20 mouse cellular contexts compared by ENCODE assay signal in genomic region chr3:79270980-79271555, GRCm38 (mm10). TPM values are rescaled to one million over a fixed set of nuclear protein-coding genes. Genes with fewer than 3 reads are reported as not detected.
A peak's percentile ranks its signal among the peaks of the same experiment; 100 is the strongest.
DNase-seq lines count a peak whose midpoint lies in the region; ATAC-seq and TF ChIP-seq lines count a peak whose summit lies in the region.
"Had no signal": no experiment of that assay in that cellular context is flagged by ENCODE, and none has a peak within 500 bp of the region (broad histone marks: within the 10 kb centered on the region; RNA-seq: fewer than 3 reads in every experiment).

No protein-coding gene starts in this region.

- peak; percentile 66; the same call in 1 of the 2 replicates for ATAC-seq in forebrain, embryonic 14.5 days
- peak; percentile 70; the same call in 1 of the 2 replicates for ATAC-seq in hindbrain, embryonic 14.5 days (ENCODE audit: low FRiP score)
- no peak for ATAC-seq in midbrain, postnatal 0 days (ENCODE audit: low FRiP score)
- no peak for ATAC-seq in intestine, embryonic 16.5 days
- ATAC-seq: intestine, embryonic 15.5 days had no signal

- no peaks in the 10 kb centered on the region for H3K27me3 ChIP-seq in forebrain, embryonic 14.5 days (replicated peaks; ENCODE audit: control insufficient read depth, insufficient read depth, low read length)
- no peaks in the 10 kb centered on the region for H3K27me3 ChIP-seq in hindbrain, embryonic 14.5 days (ENCODE audit: control insufficient read depth, insufficient read depth, low read length)
- H3K27me3 ChIP-seq in midbrain, postnatal 0 days (ENCODE audit: insufficient read depth, low read length): no peaks in the 10 kb centered on the region
- H3K27me3 ChIP-seq in intestine, embryonic 16.5 days (replicated peaks; ENCODE audit: control insufficient read depth, insufficient read depth, low read length): no peaks in the 10 kb centered on the region
- H3K27me3 ChIP-seq: heart, embryonic 13.5 days; intestine, embryonic 15.5 days; lung, embryonic 15.5 days had no signal

- no peak for TF ChIP-seq CTCF in layer of hippocampus, adult 2 months (conservative IDR thresholded peaks at IDR 0.05)
- TF ChIP-seq CTCF in midbrain, postnatal 0 days (IDR thresholded peaks at IDR 0.05): no peak

- H3K4me1 ChIP-seq in forebrain, embryonic 14.5 days (ENCODE audit: control insufficient read depth, insufficient read depth, low read length): peaks cover 9% of the 10 kb centered on the region; the same call in 1 of the 2 replicates
- H3K4me1 ChIP-seq in hindbrain, embryonic 14.5 days (replicated peaks; ENCODE audit: control insufficient read depth, insufficient read depth, low read length): peaks cover 34% of the 10 kb centered on the region
- H3K4me1 ChIP-seq in midbrain, postnatal 0 days (ENCODE audit: insufficient read depth, low read length): no peaks in the 10 kb centered on the region
- no peaks in the 10 kb centered on the region for H3K4me1 ChIP-seq in intestine, embryonic 16.5 days (ENCODE audit: control insufficient read depth, insufficient read depth, low read length)

- no peak overlapping the region for H3K4me3 ChIP-seq in layer of hippocampus, adult 2 months
- H3K4me3 ChIP-seq in forebrain, embryonic 14.5 days (ENCODE audit: low read depth, low read length): no peak overlapping the region
- H3K4me3 ChIP-seq in hindbrain, embryonic 14.5 days (replicated peaks; ENCODE audit: low read length): no peak overlapping the region
- no peak overlapping the region for H3K4me3 ChIP-seq in midbrain, postnatal 0 days (ENCODE audit: low read depth, low read length)
- H3K4me3 ChIP-seq in intestine, embryonic 16.5 days (ENCODE audit: low read length): no peak overlapping the region
- H3K4me3 ChIP-seq: heart, embryonic 13.5 days; intestine, embryonic 15.5 days; lung, embryonic 15.5 days had no signal

- H3K9ac ChIP-seq in forebrain, embryonic 14.5 days (ENCODE audit: low read length): 0 out of 2 replicates have a peak overlapping the region, but pooled peaks have one; percentile 29
- H3K9ac ChIP-seq in hindbrain, embryonic 14.5 days: no peak overlapping the region
- no peak overlapping the region for H3K9ac ChIP-seq in midbrain, postnatal 0 days (replicated peaks; ENCODE audit: low read length, poor library complexity, severe bottlenecking)
- H3K9ac ChIP-seq in intestine, embryonic 16.5 days (ENCODE audit: low read depth, low read length): no peak overlapping the region
- H3K9ac ChIP-seq: heart, embryonic 13.5 days; intestine, embryonic 15.5 days; liver, embryonic 14.5 days; lung, embryonic 15.5 days had no signal

- H3K9me3 ChIP-seq in forebrain, embryonic 14.5 days (replicated peaks; ENCODE audit: control insufficient read depth, low read length): no peaks in the 10 kb centered on the region
- no peaks in the 10 kb centered on the region for H3K9me3 ChIP-seq in hindbrain, embryonic 14.5 days (ENCODE audit: control insufficient read depth, low read length)
- no peaks in the 10 kb centered on the region for H3K9me3 ChIP-seq in midbrain, postnatal 0 days (ENCODE audit: low read length)
- no peaks in the 10 kb centered on the region for H3K9me3 ChIP-seq in intestine, embryonic 16.5 days (ENCODE audit: control insufficient read depth, low read length)
- H3K9me3 ChIP-seq: heart, embryonic 13.5 days; intestine, embryonic 15.5 days; lung, embryonic 15.5 days had no signal

- no peak for DNase-seq in layer of hippocampus, adult 2 months (ENCODE audit: low spot score in 2 of 2)
- DNase-seq in layer of hippocampus, adult 11-12 months (ENCODE audit: low spot score): no peak
- DNase-seq in forebrain, embryonic 14.5 days (ENCODE audit: low spot score): peak; percentile 62
- DNase-seq in hindbrain, embryonic 14.5 days (ENCODE audit: low spot score): peak; percentile 43
- DNase-seq in midbrain, postnatal 0 days (ENCODE audit: low spot score): peak; percentile 22
- DNase-seq in adrenal gland, postnatal 25 days: no peak
- DNase-seq: cerebellum, adult 9-10 months; gastrocnemius, postnatal 10 days; heart, adult 18-20 months; heart, postnatal 36 days; layer of hippocampus, adult 9-11 months; lung, postnatal 4 days; right cerebral cortex, postnatal 14 days; thymus, postnatal 36 days had no signal

- peak overlapping the region; percentile 6; the same call in 1 of the 2 replicates for H3K27ac ChIP-seq in layer of hippocampus, adult 2 months
- no peak overlapping the region; the same call in 1 of the 2 replicates for H3K27ac ChIP-seq in forebrain, embryonic 14.5 days (ENCODE audit: low read depth, low read length)
- peak overlapping the region; percentile 62 for H3K27ac ChIP-seq in hindbrain, embryonic 14.5 days
- no peak overlapping the region for H3K27ac ChIP-seq in midbrain, postnatal 0 days (ENCODE audit: low read depth, low read length)
- H3K27ac ChIP-seq in intestine, embryonic 16.5 days (ENCODE audit: low read length): no peak overlapping the region
- H3K27ac ChIP-seq: heart, embryonic 13.5 days; intestine, embryonic 15.5 days; kidney, postnatal 0 days; liver, embryonic 14.5 days; lung, embryonic 15.5 days had no signal

- H3K4me2 ChIP-seq in forebrain, embryonic 14.5 days (ENCODE audit: low read length): 0 out of 2 replicates have a peak overlapping the region, but pooled peaks have one; percentile 0
- H3K4me2 ChIP-seq in hindbrain, embryonic 14.5 days (replicated peaks): peak overlapping the region; percentile 30
- no peak overlapping the region for H3K4me2 ChIP-seq in midbrain, postnatal 0 days (ENCODE audit: low read depth, low read length, poor library complexity, severe bottlenecking)
- no peak overlapping the region for H3K4me2 ChIP-seq in intestine, embryonic 16.5 days (ENCODE audit: low read depth, low read length)
- H3K4me2 ChIP-seq: heart, embryonic 13.5 days; intestine, embryonic 15.5 days; lung, embryonic 15.5 days had no signal

- 28% methylated on average over 12 of the region's 12 CpGs for WGBS in forebrain, embryonic 14.5 days
- WGBS in hindbrain, embryonic 14.5 days: 43% methylated on average over 12 of the region's 12 CpGs
- 40% methylated on average over 12 of the region's 12 CpGs for WGBS in midbrain, postnatal 0 days
- 53% methylated on average over 12 of the region's 12 CpGs for WGBS in intestine, embryonic 16.5 days

- no peaks in the 10 kb centered on the region for H3K36me3 ChIP-seq in forebrain, embryonic 14.5 days (ENCODE audit: control insufficient read depth, insufficient read depth, low read length)
- H3K36me3 ChIP-seq in hindbrain, embryonic 14.5 days (replicated peaks; ENCODE audit: control insufficient read depth, insufficient read depth): no peaks in the 10 kb centered on the region
- no peaks in the 10 kb centered on the region for H3K36me3 ChIP-seq in midbrain, postnatal 0 days (ENCODE audit: insufficient read depth, low read length)
- H3K36me3 ChIP-seq in intestine, embryonic 16.5 days (ENCODE audit: control insufficient read depth, insufficient read depth, low read length): no peaks in the 10 kb centered on the region
- H3K36me3 ChIP-seq: heart, embryonic 13.5 days; intestine, embryonic 15.5 days; lung, embryonic 15.5 days had no signal

RNA-seq across cellular contexts. Expression of gene Rapgef2, which starts 15.2 kb away (rescaled TPM):
- total RNA-seq in layer of hippocampus, adult 2 months (2021): 100 to 1,000 TPM; 169 to 173 TPM
- polyA plus RNA-seq in forebrain, embryonic 14.5 days (2014; fragmentation: Nextera tagmentation; extraction: Ambion mirVana): 9.7 and 10.5 TPM in 2 replicates
- 13.9 and 16.1 TPM in 2 replicates for polyA plus RNA-seq in hindbrain, embryonic 14.5 days (2014; fragmentation: Nextera tagmentation; extraction: Ambion mirVana)
- total RNA-seq in midbrain, postnatal 0 days (2014; rRNA removed): 56.9 and 60.4 TPM in 2 replicates
- polyA plus RNA-seq in midbrain, postnatal 0 days (2015; fragmentation: Nextera tagmentation; extraction: Ambion mirVana): 9.6 and 9.7 TPM in 2 replicates
- 25.9 and 27.8 TPM in 2 replicates for total RNA-seq in adrenal gland, postnatal 25 days (2021)
- polyA plus RNA-seq in intestine, embryonic 16.5 days (2015; fragmentation: Nextera tagmentation; extraction: Ambion mirVana): 2.2 and 3.0 TPM in 2 replicates

Comparison
In these comparisons a context has a peak if more than half of its experiments do, and no peak if none do; other contexts are left out.
1. DNase-seq: peak in forebrain, embryonic 14.5 days (single experiment), hindbrain, embryonic 14.5 days (single experiment) and midbrain, postnatal 0 days (single experiment); none in layer of hippocampus, adult 2 months (0 of 2), layer of hippocampus, adult 11-12 months (single experiment) and adrenal gland, postnatal 25 days (single experiment).
2. H3K27ac ChIP-seq: peak in layer of hippocampus, adult 2 months (single experiment) and hindbrain, embryonic 14.5 days (single experiment); none in forebrain, embryonic 14.5 days (single experiment), midbrain, postnatal 0 days (single experiment) and intestine, embryonic 16.5 days (single experiment).
3. ATAC-seq: peak in forebrain, embryonic 14.5 days (single experiment) and hindbrain, embryonic 14.5 days (single experiment); none in midbrain, postnatal 0 days (single experiment) and intestine, embryonic 16.5 days (single experiment).
4. H3K4me2 ChIP-seq: peak in forebrain, embryonic 14.5 days (single experiment) and hindbrain, embryonic 14.5 days (single experiment); none in midbrain, postnatal 0 days (single experiment) and intestine, embryonic 16.5 days (single experiment).